In genomic region chr11:3754685-3755084, GRCm38 (mm10) we compare ENCODE assay signal across 21 mouse cellular contexts.
A peak's percentile ranks its signal among the peaks of the same experiment; 100 is the strongest.
DNase-seq lines count a peak whose midpoint lies in the region; TF ChIP-seq lines count a peak whose summit lies in the region.
"Had no signal": no experiment of that assay in that cellular context is flagged by ENCODE, and none has a peak within 500 bp of the region (broad histone marks: within the 10 kb centered on the region; RNA-seq: fewer than 3 reads in every experiment).

No protein-coding gene starts in this region.

- 0 out of 2 replicates have a peak overlapping the region, but pooled peaks have one; percentile 28 for H3K27ac ChIP-seq in layer of hippocampus, adult 2 months
- no peak overlapping the region for H3K27ac ChIP-seq in heart, embryonic 10.5 days
- H3K27ac ChIP-seq: embryonic facial prominence, embryonic 13.5 days; forebrain, embryonic 13.5 days; limb, embryonic 12.5 days; midbrain, embryonic 12.5 days; stomach, postnatal 0 days had no signal

- peak overlapping the region; percentile 52 for H3K4me2 ChIP-seq in myocyte (ENCODE audit: low read depth)
- H3K4me2 ChIP-seq: embryonic facial prominence, embryonic 13.5 days; forebrain, embryonic 13.5 days; limb, embryonic 12.5 days; liver, embryonic 11.5 days; midbrain, embryonic 12.5 days had no signal

- H3K9me3 ChIP-seq in heart, embryonic 10.5 days: no peaks in the 10 kb centered on the region
- H3K9me3 ChIP-seq: embryonic facial prominence, embryonic 13.5 days; forebrain, embryonic 13.5 days; limb, embryonic 12.5 days; midbrain, embryonic 12.5 days had no signal

- no peak for DNase-seq in layer of hippocampus, adult 2 months (ENCODE audit: low spot score in 2 of 2)
- DNase-seq in layer of hippocampus, adult 8-10 months (ENCODE audit: low spot score in 2 of 2): no peak
- peak; percentile 92 for DNase-seq in 416B (ENCODE audit: low read depth)
- peak; percentile 57 for DNase-seq in adrenal gland, postnatal 10 days
- DNase-seq in heart, embryonic 10.5 days (ENCODE audit: low spot score): no peak
- DNase-seq in kidney, postnatal 4 days: no peak
- DNase-seq: cerebellum, adult 2 months; embryo, embryonic 11 days; kidney, adult 11 months; lung, adult 18-20 months; lung, postnatal 10 days; thymus, adult 2 months; thymus, postnatal 4 days had no signal

- no peak overlapping the region for H3ac ChIP-seq in myocyte (ENCODE audit: control insufficient read depth, insufficient read length)

- no peak overlapping the region for H3K4me3 ChIP-seq in layer of hippocampus, adult 2 months
- no peak overlapping the region for H3K4me3 ChIP-seq in myocyte
- no peak overlapping the region for H3K4me3 ChIP-seq in heart, embryonic 10.5 days
- H3K4me3 ChIP-seq: embryonic facial prominence, embryonic 13.5 days; erythroblast, embryonic 14.5 days; forebrain, embryonic 13.5 days; limb, embryonic 12.5 days; midbrain, embryonic 12.5 days had no signal

- no peaks in the 10 kb centered on the region for H3K79me2 ChIP-seq in myocyte (ENCODE audit: control insufficient read depth, insufficient read depth)

- TF ChIP-seq POLR2A in myocyte (IDR thresholded peaks at IDR 0.05; ENCODE audit: insufficient read length, low read depth): no peak

- no peaks in the 10 kb centered on the region for H3K27me3 ChIP-seq in myocyte (ENCODE audit: control insufficient read depth, insufficient read depth, insufficient read length)
- H3K27me3 ChIP-seq in heart, embryonic 10.5 days (ENCODE audit: insufficient read depth, poor library complexity, severe bottlenecking): peaks cover 22% of the 10 kb centered on the region

- no peaks in the 10 kb centered on the region for H3K36me3 ChIP-seq in myocyte (ENCODE audit: control insufficient read depth, insufficient read depth)
- H3K36me3 ChIP-seq in heart, embryonic 10.5 days: no peaks in the 10 kb centered on the region
- H3K36me3 ChIP-seq: embryonic facial prominence, embryonic 13.5 days; limb, embryonic 12.5 days; midbrain, embryonic 12.5 days had no signal

- no peaks in the 10 kb centered on the region for H3K4me1 ChIP-seq in heart, embryonic 10.5 days
- H3K4me1 ChIP-seq: forebrain, embryonic 13.5 days; limb, embryonic 12.5 days; midbrain, embryonic 12.5 days had no signal

- WGBS in heart, embryonic 10.5 days: 70% methylated on average over 7 of the region's 7 CpGs

- no peak for TF ChIP-seq CTCF in layer of hippocampus, adult 2 months (conservative IDR thresholded peaks at IDR 0.05)

TF ChIP-seq in myocyte, 11 proteins besides CTCF, POLR2A, EP300 and RAD21:
- TF ChIP-seq REST (IDR thresholded peaks at IDR 0.05; ENCODE audit: insufficient read depth, insufficient read length) (no peak), MYOG (IDR thresholded peaks at IDR 0.05; ENCODE audit: control insufficient read depth in 1 of 3, insufficient read depth in 1 of 3, insufficient read length in 2 of 3, low read depth in 2 of 3) (no peak), POLR2AphosphoS2 (IDR thresholded peaks at IDR 0.05; ENCODE audit: insufficient read length, low read depth) (no peak), CEBPB (IDR thresholded peaks at IDR 0.05; ENCODE audit: insufficient read depth, poor library complexity, severe bottlenecking) (no peak), TCF3 (IDR thresholded peaks at IDR 0.05; ENCODE audit: insufficient read length, low read depth) (no peak), SRF (IDR thresholded peaks at IDR 0.05; ENCODE audit: control insufficient read depth, insufficient read length, low read depth) (no peak), USF1 (IDR thresholded peaks at IDR 0.05; ENCODE audit: low read depth) (no peak), TCF12 (IDR thresholded peaks at IDR 0.05; ENCODE audit: insufficient read depth, poor library complexity, severe bottlenecking) (no peak), MYOD1 (IDR thresholded peaks at IDR 0.05; ENCODE audit: control insufficient read depth in 1 of 3, insufficient read length in 2 of 3, low read depth in 2 of 3) (no peak), MAX (IDR thresholded peaks at IDR 0.05; ENCODE audit: low read depth) (no peak), E2F4 (IDR thresholded peaks at IDR 0.05; ENCODE audit: insufficient read depth) (no peak)
TF ChIP-seq in myocyte: peak in this region for 0.

Comparison
In these comparisons a context has a peak if more than half of its experiments do, and no peak if none do; other contexts are left out.
1. DNase-seq: peak in 416B (single experiment) and adrenal gland, postnatal 10 days (single experiment); none in layer of hippocampus, adult 2 months (0 of 2), layer of hippocampus, adult 8-10 months (0 of 2), heart, embryonic 10.5 days (single experiment) and kidney, postnatal 4 days (0 of 2).